Mouse (Mus musculus) C2C12 (cell line): ENCODE results near the gene Vwa1. TPM values are rescaled to one million over a fixed set of nuclear protein-coding genes. Genes with fewer than 3 reads are reported as not detected.

Source experiments
- H3K27me3 ChIP-seq: one replicate; pipeline ENCODE4 v1.6.1; 2011; ENCODE audit not compliant: control insufficient read depth, insufficient read depth, insufficient read length
- H3K36me3 ChIP-seq: one replicate; pipeline ENCODE4 v1.6.1; 2011; ENCODE audit not compliant: control insufficient read depth, insufficient read depth
- H3K4me3 ChIP-seq: one replicate; pipeline ENCODE4 v1.5.1; 2011; ENCODE audit warnings: mild to moderate bottlenecking, control low read depth; ENCODE audit not compliant: poor library complexity, insufficient read depth, severe bottlenecking
- H3K79me2 ChIP-seq: one replicate; pipeline ENCODE4 v1.6.1; 2011; ENCODE audit not compliant: control insufficient read depth, insufficient read depth
- H3K79me3 ChIP-seq: one replicate; pipeline ENCODE4 v1.6.1; 2011; ENCODE audit warnings: low read depth, control low read depth
- H3ac ChIP-seq: one replicate; pipeline ENCODE3; 2011; ENCODE audit warnings: low read depth; ENCODE audit not compliant: control insufficient read depth, insufficient read length
- CEBPB ChIP-seq: IDR thresholded peaks from one replicate; pipeline ENCODE4 v1.6.1; 2011; ENCODE audit warnings: low read depth, mild to moderate bottlenecking, control low read depth, moderate library complexity
- CTCF ChIP-seq: IDR thresholded peaks from one replicate; pipeline ENCODE4 v1.5.1; 2011; ENCODE audit not compliant: control insufficient read depth, insufficient read depth, insufficient read length
- FOSL1 ChIP-seq: IDR thresholded peaks from one replicate; pipeline ENCODE4 v1.8.0; 2011; ENCODE audit warnings: mild to moderate bottlenecking, low read length; ENCODE audit not compliant: poor library complexity, insufficient read depth, severe bottlenecking
- MAX ChIP-seq: IDR thresholded peaks from one replicate; pipeline ENCODE4 v1.6.1; 2011; ENCODE audit warnings: mild to moderate bottlenecking, control low read depth
- MYOD1 ChIP-seq: IDR thresholded peaks from one replicate; pipeline ENCODE4 v1.6.1; 2011; ENCODE audit warnings: low read depth; ENCODE audit not compliant: control insufficient read depth, insufficient read length
- MYOG ChIP-seq: IDR thresholded peaks from one replicate; pipeline ENCODE4 v1.6.1; 2011; ENCODE audit not compliant: control insufficient read depth, insufficient read length; ENCODE audit errors: extremely low read depth
- USF1 ChIP-seq: IDR thresholded peaks from one replicate; pipeline ENCODE4 v1.6.1; 2011; ENCODE audit warnings: low read depth, mild to moderate bottlenecking, control low read depth, moderate library complexity
- polyA plus RNA-seq: library from polyadenylated mRNA; unstranded; fragments of >200 nt; fragmentation: generic; extraction: Trizol; gene quantifications from one replicate; pipeline ENCODE4 v1.2.1, GENCODE M21; 2012; ENCODE audit warnings: missing spikeins

The Vwa1 gene
- polyA plus RNA-seq, 1 experiment, result 1.0 TPM

DNA sequence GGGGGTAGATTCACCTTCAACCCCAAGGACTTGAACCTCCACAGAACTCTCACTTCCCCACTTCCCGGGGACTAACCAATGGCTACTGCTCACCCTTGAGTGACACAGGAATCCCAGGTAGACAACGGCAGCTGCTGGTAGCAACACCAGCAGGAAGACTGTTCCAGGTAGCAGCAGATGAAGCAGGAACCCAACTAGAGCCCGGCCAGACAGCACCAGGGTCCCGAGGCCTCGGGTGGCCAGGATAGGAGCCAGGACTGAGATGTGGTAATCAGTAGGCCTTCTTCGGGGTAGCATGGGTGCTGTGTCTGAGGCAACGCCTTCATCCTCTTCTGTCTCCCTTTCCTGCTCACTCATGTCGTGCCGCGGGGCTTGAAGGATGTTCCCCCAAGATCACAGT lies 10.7 kb upstream of the Vwa1 start:
- no peaks in the 10 kb centered on the region for H3K79me2 ChIP-seq
- TF ChIP-seq MYOG, result no peak
- TF ChIP-seq MYOD1, result no peak
- TF ChIP-seq MAX, result no peak
- no peak for TF ChIP-seq CTCF
- TF ChIP-seq FOSL1, result no peak
- TF ChIP-seq CEBPB, result no peak
- no peak for TF ChIP-seq USF1
- H3K4me3 ChIP-seq, result no peak overlapping the region
- H3K27me3 ChIP-seq, result no peaks in the 10 kb centered on the region
- H3K36me3 ChIP-seq, result no peaks in the 10 kb centered on the region
- H3ac ChIP-seq, result no peak overlapping the region
- H3K79me3 ChIP-seq, result no peaks in the 10 kb centered on the region

GRCm38 (mm10) chr4:155784081-155784701 lies 9.7 kb upstream of the Vwa1 start:
- Histone ChIP-seq H3K4me3 (peak overlapping the region; percentile 26), H3K36me3 (no peaks in the 10 kb centered on the region), H3K79me3 (no peaks in the 10 kb centered on the region), H3ac (peak overlapping the region; percentile 87), H3K79me2 (no peaks in the 10 kb centered on the region), H3K27me3 (no peaks in the 10 kb centered on the region)
- TF ChIP-seq MAX (no peak), MYOD1 (no peak)

GRCm38 (mm10) chr4:155783486-155784080 lies 9.1 kb upstream of the Vwa1 start:
- Histone ChIP-seq H3K4me3 (peak overlapping the region; percentile 26), H3K27me3 (no peaks in the 10 kb centered on the region), H3K79me3 (no peaks in the 10 kb centered on the region), H3ac (peak overlapping the region; percentile 0), H3K36me3 (no peaks in the 10 kb centered on the region), H3K79me2 (no peaks in the 10 kb centered on the region)
- TF ChIP-seq FOSL1 (no peak), MYOD1 (no peak), USF1 (no peak), CEBPB (no peak), CTCF (no peak), MYOG (no peak), MAX (no peak)

- H3K36me3 ChIP-seq, result no peaks in the 10 kb centered on the region
- H3ac ChIP-seq, result no peak overlapping the region
Measured at GRCm38 (mm10) chr4:155780895-155781294, 6.4 kb upstream of the Vwa1 start.

GRCm38 (mm10) chr4:155779498-155779897 lies 5.0 kb upstream of the Vwa1 start:
- no peak overlapping the region for H3K4me3 ChIP-seq
- no peaks in the 10 kb centered on the region for H3K36me3 ChIP-seq
- no peak overlapping the region for H3ac ChIP-seq
- no peaks in the 10 kb centered on the region for H3K27me3 ChIP-seq
- H3K79me2 ChIP-seq, result no peaks in the 10 kb centered on the region
- no peak for TF ChIP-seq CTCF
- peak; percentile 58 for TF ChIP-seq MYOD1
- no peak for TF ChIP-seq USF1
- no peaks in the 10 kb centered on the region for H3K79me3 ChIP-seq

More at GRCm38 (mm10) chr4:155780895-155781294, 6.4 kb upstream of the Vwa1 start:
- TF ChIP-seq MYOG (no peak), MYOD1 (peak; percentile 95), USF1 (no peak), CTCF (no peak)
- no peak overlapping the region for H3K4me3 ChIP-seq
- H3K27me3 ChIP-seq, result no peaks in the 10 kb centered on the region
- no peaks in the 10 kb centered on the region for H3K79me2 ChIP-seq
- H3K79me3 ChIP-seq, result no peaks in the 10 kb centered on the region

DNA sequence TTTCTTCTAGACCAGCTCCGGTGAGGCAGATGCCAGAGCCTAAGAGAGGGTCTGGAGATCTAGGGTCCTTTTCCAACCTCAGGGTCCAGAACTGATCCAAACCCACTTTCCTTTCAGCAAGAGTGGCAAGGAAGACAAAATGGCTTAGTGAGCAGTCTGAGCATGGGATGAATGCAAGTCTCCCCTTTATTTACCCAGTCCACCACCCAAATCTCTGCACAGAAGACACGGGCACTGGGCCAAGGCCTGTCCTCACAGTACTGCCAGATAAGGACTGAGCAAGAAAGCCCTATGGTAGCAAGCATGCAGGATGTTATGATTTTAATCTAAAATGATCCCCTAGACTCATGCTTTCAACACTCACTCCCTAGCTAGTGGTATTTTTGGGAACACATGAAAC lies 3.3 kb upstream of the Vwa1 start:
- H3K4me3 ChIP-seq, result no peak overlapping the region
- H3K79me3 ChIP-seq, result no peaks in the 10 kb centered on the region
- no peak overlapping the region for H3ac ChIP-seq
- H3K36me3 ChIP-seq, result no peaks in the 10 kb centered on the region
- no peak for TF ChIP-seq FOSL1
- H3K27me3 ChIP-seq, result no peaks in the 10 kb centered on the region
- no peaks in the 10 kb centered on the region for H3K79me2 ChIP-seq
